Mouse (Mus musculus): ENCODE results near the gene Erp29. TPM values are rescaled to one million over a fixed set of nuclear protein-coding genes. Genes with fewer than 3 reads are reported as not detected.

The Erp29 gene
- polyA plus RNA-seq, 1 experiment from 2014 or later, result 171 TPM

GRCm38 (mm10) chr5:121443548-121443947 is 8.8 kb downstream of the Erp29 start:
- 93% methylated on average over 3 of the region's 3 CpGs for WGBS
- no peaks in the 10 kb centered on the region for H3K4me1 ChIP-seq (replicated peaks)
- no peak overlapping the region for H3K4me3 ChIP-seq
- H3K9ac ChIP-seq, result no peak overlapping the region
- ATAC-seq (ENCODE audit: low read depth), result no peak
- H3K4me2 ChIP-seq, result no peak overlapping the region
- peaks cover 91% of the 10 kb centered on the region for H3K36me3 ChIP-seq
- no peaks in the 10 kb centered on the region for H3K9me3 ChIP-seq
- no peaks in the 10 kb centered on the region for H3K27me3 ChIP-seq
- no peak overlapping the region for H3K27ac ChIP-seq (replicated peaks)

- Histone ChIP-seq H3K27me3 (no peaks in the 10 kb centered on the region), H3K36me3 (peaks cover 90% of the 10 kb centered on the region), H3K4me2 (no peak overlapping the region), H3K9ac (no peak overlapping the region), H3K9me3 (no peaks in the 10 kb centered on the region), H3K4me1 (replicated peaks) (no peaks in the 10 kb centered on the region), H3K27ac (replicated peaks) (no peak overlapping the region), H3K4me3 (no peak overlapping the region)
- no peak for ATAC-seq (ENCODE audit: low read depth)
- 94% methylated on average over 11 of the region's 11 CpGs for WGBS
These were observed 13.6 kb downstream of the Erp29 start for GRCm38 (mm10) chr5:121438756-121439155.

GRCm38 (mm10) chr5:121438131-121438530 is 14.2 kb downstream of the Erp29 start:
- Histone ChIP-seq H3K9ac (no peak overlapping the region), H3K27ac (replicated peaks) (no peak overlapping the region), H3K9me3 (no peaks in the 10 kb centered on the region), H3K27me3 (no peaks in the 10 kb centered on the region), H3K36me3 (peaks cover 90% of the 10 kb centered on the region), H3K4me2 (no peak overlapping the region), H3K4me3 (no peak overlapping the region), H3K4me1 (replicated peaks) (no peaks in the 10 kb centered on the region)
- no peak for ATAC-seq (ENCODE audit: low read depth)
- 87% methylated on average over 5 of the region's 5 CpGs for WGBS

- H3K27ac ChIP-seq (replicated peaks), result no peak overlapping the region
- H3K4me2 ChIP-seq, result no peak overlapping the region
- peaks cover 100% of the 10 kb centered on the region for H3K36me3 ChIP-seq
- H3K4me1 ChIP-seq (replicated peaks), result no peaks in the 10 kb centered on the region
- no peak overlapping the region for H3K4me3 ChIP-seq
- no peaks in the 10 kb centered on the region for H3K9me3 ChIP-seq
- 82% methylated on average over 3 of the region's 3 CpGs for WGBS
- no peak for ATAC-seq (ENCODE audit: low read depth)
- no peak overlapping the region for H3K9ac ChIP-seq
- no peaks in the 10 kb centered on the region for H3K27me3 ChIP-seq
These were observed 23.4 kb downstream of the Erp29 start for GRCm38 (mm10) chr5:121428954-121429353.

GRCm38 (mm10) chr5:121423297-121423696 is 29.0 kb downstream of the Erp29 start:
- Histone ChIP-seq H3K4me2 (no peak overlapping the region), H3K4me3 (no peak overlapping the region), H3K36me3 (peaks cover 98% of the 10 kb centered on the region), H3K9ac (no peak overlapping the region), H3K27me3 (no peaks in the 10 kb centered on the region), H3K4me1 (replicated peaks) (no peaks in the 10 kb centered on the region), H3K9me3 (no peaks in the 10 kb centered on the region), H3K27ac (replicated peaks) (no peak overlapping the region)
- 95% methylated on average over 10 of the region's 10 CpGs for WGBS
- no peak for ATAC-seq (ENCODE audit: low read depth)

- H3K9ac ChIP-seq, result no peak overlapping the region
- peaks cover 98% of the 10 kb centered on the region for H3K36me3 ChIP-seq
- no peaks in the 10 kb centered on the region for H3K27me3 ChIP-seq
- H3K9me3 ChIP-seq, result no peaks in the 10 kb centered on the region
- no peak overlapping the region for H3K27ac ChIP-seq (replicated peaks)
- 91% methylated on average over 6 of the region's 6 CpGs for WGBS
- no peak overlapping the region for H3K4me2 ChIP-seq
- ATAC-seq (ENCODE audit: low read depth), result no peak
- H3K4me3 ChIP-seq, result no peak overlapping the region
- no peaks in the 10 kb centered on the region for H3K4me1 ChIP-seq (replicated peaks)
These were observed 29.5 kb downstream of the Erp29 start for GRCm38 (mm10) chr5:121422787-121423186.

- no peak for ATAC-seq (ENCODE audit: low read depth)
- Histone ChIP-seq H3K4me2 (no peak overlapping the region), H3K27me3 (no peaks in the 10 kb centered on the region), H3K4me3 (no peak overlapping the region), H3K9ac (no peak overlapping the region), H3K9me3 (no peaks in the 10 kb centered on the region), H3K36me3 (peaks cover 98% of the 10 kb centered on the region), H3K4me1 (replicated peaks) (no peaks in the 10 kb centered on the region), H3K27ac (replicated peaks) (no peak overlapping the region)
- 94% methylated on average over 9 of the region's 9 CpGs for WGBS
These were observed 31.6 kb downstream of the Erp29 start for GRCm38 (mm10) chr5:121420721-121421120.

- Histone ChIP-seq H3K9me3 (no peaks in the 10 kb centered on the region), H3K27me3 (no peaks in the 10 kb centered on the region), H3K4me3 (no peak overlapping the region), H3K36me3 (peaks cover 85% of the 10 kb centered on the region), H3K4me1 (replicated peaks) (no peaks in the 10 kb centered on the region), H3K9ac (no peak overlapping the region), H3K27ac (replicated peaks) (no peak overlapping the region), H3K4me2 (no peak overlapping the region)
- no peak for ATAC-seq (ENCODE audit: low read depth)
- 91% methylated on average over 4 of the region's 4 CpGs for WGBS
These were observed 41.3 kb downstream of the Erp29 start for GRCm38 (mm10) chr5:121410975-121411374.

GRCm38 (mm10) chr5:121407856-121408255 is 44.5 kb downstream of the Erp29 start:
- no peak for ATAC-seq (ENCODE audit: low read depth)
- H3K4me1 ChIP-seq (replicated peaks), result no peaks in the 10 kb centered on the region
- WGBS, result 91% methylated on average over 8 of the region's 8 CpGs
- H3K9ac ChIP-seq, result no peak overlapping the region
- H3K4me2 ChIP-seq, result no peak overlapping the region
- no peaks in the 10 kb centered on the region for H3K27me3 ChIP-seq
- H3K36me3 ChIP-seq, result peaks cover 55% of the 10 kb centered on the region
- no peaks in the 10 kb centered on the region for H3K9me3 ChIP-seq
- H3K4me3 ChIP-seq, result no peak overlapping the region
- no peak overlapping the region for H3K27ac ChIP-seq (replicated peaks)

GRCm38 (mm10) chr5:121400849-121401248 is 51.5 kb downstream of the Erp29 start:
- no peaks in the 10 kb centered on the region for H3K27me3 ChIP-seq
- H3K27ac ChIP-seq (replicated peaks), result no peak overlapping the region
- H3K4me2 ChIP-seq, result no peak overlapping the region
- no peak overlapping the region for H3K4me3 ChIP-seq
- H3K36me3 ChIP-seq, result peaks cover 10% of the 10 kb centered on the region
- no peak for ATAC-seq (ENCODE audit: low read depth)
- 93% methylated on average over 5 of the region's 5 CpGs for WGBS
- H3K9me3 ChIP-seq, result no peaks in the 10 kb centered on the region
- peaks cover 30% of the 10 kb centered on the region for H3K4me1 ChIP-seq (replicated peaks)
- no peak overlapping the region for H3K9ac ChIP-seq

GRCm38 (mm10) chr5:121400064-121400463 is 52.2 kb downstream of the Erp29 start:
- WGBS, result 79% methylated on average over 5 of the region's 5 CpGs
- ATAC-seq (ENCODE audit: low read depth), result no peak
- H3K36me3 ChIP-seq, result peaks cover 10% of the 10 kb centered on the region

GRCm38 (mm10) chr5:121399540-121399939 is 52.8 kb downstream of the Erp29 start:
- WGBS, result 92% methylated on average over 5 of the region's 5 CpGs
- Histone ChIP-seq H3K9ac (no peak overlapping the region), H3K4me3 (peak overlapping the region; percentile 96; the same call in 1 of the 2 replicates)

More at GRCm38 (mm10) chr5:121400064-121400463, 52.2 kb downstream of the Erp29 start:
- Histone ChIP-seq H3K27ac (replicated peaks) (no peak overlapping the region), H3K4me2 (no peak overlapping the region), H3K9me3 (no peaks in the 10 kb centered on the region), H3K27me3 (no peaks in the 10 kb centered on the region), H3K4me1 (replicated peaks) (peaks cover 30% of the 10 kb centered on the region), H3K4me3 (no peak overlapping the region), H3K9ac (no peak overlapping the region)

GRCm38 (mm10) chr5:121398965-121399462 is 53.3 kb downstream of the Erp29 start:
- ATAC-seq (ENCODE audit: low read depth), result no peak

More at GRCm38 (mm10) chr5:121399540-121399939, 52.8 kb downstream of the Erp29 start:
- Histone ChIP-seq H3K4me1 (replicated peaks) (peaks cover 30% of the 10 kb centered on the region), H3K36me3 (peaks cover 10% of the 10 kb centered on the region), H3K27me3 (no peaks in the 10 kb centered on the region), H3K9me3 (no peaks in the 10 kb centered on the region), H3K27ac (replicated peaks) (no peak overlapping the region), H3K4me2 (peak overlapping the region; percentile 97)
- ATAC-seq (ENCODE audit: low read depth), result no peak

More at GRCm38 (mm10) chr5:121398965-121399462, 53.3 kb downstream of the Erp29 start:
- 59% methylated on average over 9 of the region's 9 CpGs for WGBS
- Histone ChIP-seq H3K9ac (peak overlapping the region; percentile 91), H3K36me3 (peaks cover 10% of the 10 kb centered on the region), H3K9me3 (no peaks in the 10 kb centered on the region), H3K4me1 (replicated peaks) (peaks cover 30% of the 10 kb centered on the region), H3K4me3 (peak overlapping the region; percentile 96), H3K27me3 (no peaks in the 10 kb centered on the region), H3K4me2 (peak overlapping the region; percentile 97), H3K27ac (replicated peaks) (no peak overlapping the region)

Data from neural tube, embryonic 13.5 days (tissue).